Mouse (Mus musculus) heart, postnatal 0 days (tissue): ENCODE measurements around the gene Abcg4.

Experiments used
- CTCF ChIP-seq: IDR thresholded peaks from 2 replicates; pipeline ENCODE4 v1.5.1; 2016; ENCODE audit warnings: antibody characterized with exemption, control low read depth, low read depth
- EP300 ChIP-seq: IDR thresholded peaks from 2 replicates; pipeline ENCODE4 v1.6.1; 2016; ENCODE audit warnings: antibody characterized with exemption, low read depth

DNA sequence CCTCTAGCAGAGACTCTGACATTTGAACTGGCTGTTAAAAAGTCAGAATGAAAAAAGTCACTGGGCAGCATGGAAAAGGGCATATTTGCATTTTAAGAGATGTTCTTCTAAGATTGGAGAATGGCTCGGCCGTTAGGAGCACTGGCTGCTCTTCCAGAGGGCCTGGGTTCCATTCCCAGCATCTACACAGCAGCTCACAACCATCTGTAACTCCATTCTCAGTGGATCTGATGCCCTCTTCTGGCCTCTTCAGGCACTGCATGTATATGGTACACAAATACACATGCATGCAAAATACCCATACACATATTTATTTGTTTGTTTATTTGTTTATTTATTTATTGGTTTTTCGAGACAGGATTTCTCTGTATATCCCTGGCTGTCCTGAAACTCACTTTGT, 19.3 kb downstream of the Abcg4 start:
- TF ChIP-seq CTCF (peak; percentile 43), EP300 (no peak)
